Mouse (Mus musculus) intestine, embryonic 15.5 days (tissue): ENCODE data around the gene Ptprj. TPM values are rescaled to one million over a fixed set of nuclear protein-coding genes. Genes with fewer than 3 reads are reported as not detected.
A peak's percentile ranks its signal among the peaks of the same experiment; 100 is the strongest.

Experiments used
- ATAC-seq: fragments of 200-750 bp; cut with Nextera tagmentation; 2 replicates; pipeline ENCODE4 v1.8.0; 2017; ENCODE audit warnings: moderate TSS enrichment, moderate library complexity
- H3K27ac ChIP-seq: fragments of 300-500 bp; sonication (generic); 2 replicates; pipeline ENCODE4 v1.5.1; 2015; ENCODE audit warnings: mild to moderate bottlenecking, inconsistent platforms
- H3K27me3 ChIP-seq: fragments of 300-500 bp; sonication (generic); replicated peaks from 2 replicates; pipeline ENCODE4 v1.6.1; 2015; ENCODE audit warnings: inconsistent platforms
- H3K36me3 ChIP-seq: fragments of 300-500 bp; sonication (generic); 2 replicates; pipeline ENCODE4 v1.6.1; 2015; ENCODE audit warnings: inconsistent platforms
- H3K4me1 ChIP-seq: fragments of 300-500 bp; sonication (generic); replicated peaks from 2 replicates; pipeline ENCODE4 v1.6.1; 2015; ENCODE audit warnings: inconsistent platforms
- H3K4me2 ChIP-seq: fragments of 300-500 bp; sonication (generic); replicated peaks from 2 replicates; pipeline ENCODE4 v1.6.1; 2015; ENCODE audit warnings: mild to moderate bottlenecking, inconsistent platforms
- H3K4me3 ChIP-seq: fragments of 300-500 bp; sonication (generic); replicated peaks from 2 replicates; pipeline ENCODE4 v1.5.1; 2015; ENCODE audit warnings: inconsistent platforms
- H3K9ac ChIP-seq: fragments of 300-500 bp; sonication (generic); 2 replicates; pipeline ENCODE4 v1.6.1; 2015; ENCODE audit warnings: inconsistent platforms
- H3K9me3 ChIP-seq: fragments of 300-500 bp; sonication (generic); 2 replicates; pipeline ENCODE4 v1.6.1; 2016; ENCODE audit warnings: inconsistent platforms
- WGBS: fragments of 180-500 bp; shearing (Covaris S2); methylation state at CpG from one replicate; pipeline ENCODE4 v1.1.7; 2015; 5-methylcytosine and 5-hydroxymethylcytosine counted together
- polyA plus RNA-seq: library from polyadenylated mRNA; unstranded; fragments of >200 nt; fragmentation: Nextera tagmentation; extraction: Ambion mirVana; gene quantifications from 2 replicates; pipeline ENCODE4 v1.2.1, GENCODE M21; 2015

Ptprj gene
- polyA plus RNA-seq, 1 experiment from 2014 or later, result 4.4 TPM

GRCm38 (mm10) chr2:90501708-90502107 is 78.7 kb downstream of the Ptprj start:
- Histone ChIP-seq H3K36me3 (no peaks in the 10 kb centered on the region), H3K9ac (no peak overlapping the region), H3K27me3 (no peaks in the 10 kb centered on the region), H3K27ac (no peak overlapping the region; the same call in 1 of the 2 replicates), H3K9me3 (no peaks in the 10 kb centered on the region), H3K4me3 (no peak overlapping the region), H3K4me2 (no peak overlapping the region; the same call in 1 of the 2 replicates), H3K4me1 (peaks cover 42% of the 10 kb centered on the region)
- ATAC-seq, result peak; percentile 44; the same call in 1 of the 2 replicates
- 16% methylated on average over 3 of the region's 3 CpGs for WGBS

- no peak overlapping the region for H3K4me3 ChIP-seq
- H3K9ac ChIP-seq, result no peak overlapping the region
- H3K27me3 ChIP-seq, result no peaks in the 10 kb centered on the region
- no peaks in the 10 kb centered on the region for H3K9me3 ChIP-seq
- H3K4me1 ChIP-seq, result peaks cover 43% of the 10 kb centered on the region
- no peaks in the 10 kb centered on the region for H3K36me3 ChIP-seq
- H3K4me2 ChIP-seq, result no peak overlapping the region
- no peak overlapping the region for H3K27ac ChIP-seq
- no peak for ATAC-seq
Measured at GRCm38 (mm10) chr2:90500892-90501291, 79.6 kb downstream of the Ptprj start.

- no peaks in the 10 kb centered on the region for H3K27me3 ChIP-seq
- no peak for ATAC-seq
- 71% methylated on average over 1 of the region's 1 CpGs for WGBS
- H3K9ac ChIP-seq, result no peak overlapping the region
- H3K4me1 ChIP-seq, result peaks cover 31% of the 10 kb centered on the region
- H3K27ac ChIP-seq, result no peak overlapping the region
- no peak overlapping the region for H3K4me3 ChIP-seq
- no peak overlapping the region for H3K4me2 ChIP-seq
- no peaks in the 10 kb centered on the region for H3K36me3 ChIP-seq
- H3K9me3 ChIP-seq, result no peaks in the 10 kb centered on the region
Measured at GRCm38 (mm10) chr2:90499002-90499401, 81.4 kb downstream of the Ptprj start.

GRCm38 (mm10) chr2:90497551-90497950 is 82.9 kb downstream of the Ptprj start:
- Histone ChIP-seq H3K36me3 (no peaks in the 10 kb centered on the region), H3K4me1 (peaks cover 30% of the 10 kb centered on the region), H3K4me2 (no peak overlapping the region), H3K27me3 (no peaks in the 10 kb centered on the region), H3K27ac (no peak overlapping the region), H3K9me3 (no peaks in the 10 kb centered on the region), H3K4me3 (no peak overlapping the region), H3K9ac (no peak overlapping the region)
- 64% methylated on average over 3 of the region's 3 CpGs for WGBS
- no peak for ATAC-seq

GRCm38 (mm10) chr2:90496680-90497074 is 83.8 kb downstream of the Ptprj start:
- Histone ChIP-seq H3K36me3 (no peaks in the 10 kb centered on the region), H3K4me3 (no peak overlapping the region), H3K27ac (no peak overlapping the region), H3K9ac (no peak overlapping the region), H3K4me2 (no peak overlapping the region), H3K27me3 (no peaks in the 10 kb centered on the region), H3K9me3 (no peaks in the 10 kb centered on the region), H3K4me1 (peaks cover 26% of the 10 kb centered on the region)
- WGBS, result 72% methylated on average over 5 of the region's 5 CpGs
- no peak for ATAC-seq

GRCm38 (mm10) chr2:90496012-90496679 is 84.3 kb downstream of the Ptprj start:
- 84% methylated on average over 4 of the region's 4 CpGs for WGBS
- Histone ChIP-seq H3K9me3 (no peaks in the 10 kb centered on the region), H3K27me3 (no peaks in the 10 kb centered on the region), H3K9ac (no peak overlapping the region), H3K36me3 (no peaks in the 10 kb centered on the region), H3K4me1 (peaks cover 25% of the 10 kb centered on the region), H3K4me2 (no peak overlapping the region), H3K27ac (no peak overlapping the region), H3K4me3 (no peak overlapping the region)
- ATAC-seq, result peak; percentile 40

GRCm38 (mm10) chr2:90490279-90491046 is 90.0 kb downstream of the Ptprj start:
- Histone ChIP-seq H3K36me3 (no peaks in the 10 kb centered on the region), H3K9me3 (no peaks in the 10 kb centered on the region), H3K4me1 (peaks cover 29% of the 10 kb centered on the region), H3K4me3 (no peak overlapping the region), H3K27ac (peak overlapping the region; percentile 76), H3K27me3 (no peaks in the 10 kb centered on the region), H3K9ac (no peak overlapping the region), H3K4me2 (peak overlapping the region; percentile 33)
- 28% methylated on average over 13 of the region's 13 CpGs for WGBS
- ATAC-seq, result peak; percentile 86

GRCm38 (mm10) chr2:90489839-90490238 is 90.6 kb downstream of the Ptprj start:
- peak overlapping the region; percentile 33 for H3K4me2 ChIP-seq
- peak; percentile 54 for ATAC-seq
- H3K27ac ChIP-seq, result peak overlapping the region; percentile 76
- peaks cover 29% of the 10 kb centered on the region for H3K4me1 ChIP-seq
- no peaks in the 10 kb centered on the region for H3K9me3 ChIP-seq
- no peak overlapping the region for H3K4me3 ChIP-seq
- H3K36me3 ChIP-seq, result no peaks in the 10 kb centered on the region
- H3K9ac ChIP-seq, result no peak overlapping the region
- WGBS, result 48% methylated on average over 4 of the region's 4 CpGs
- no peaks in the 10 kb centered on the region for H3K27me3 ChIP-seq

GRCm38 (mm10) chr2:90488690-90489590 is 91.5 kb downstream of the Ptprj start:
- ATAC-seq, result no peak
- 79% methylated on average over 8 of the region's 8 CpGs for WGBS
- H3K27ac ChIP-seq, result no peak overlapping the region
- H3K4me3 ChIP-seq, result no peak overlapping the region
- H3K27me3 ChIP-seq, result no peaks in the 10 kb centered on the region
- no peak overlapping the region for H3K4me2 ChIP-seq
- no peak overlapping the region for H3K9ac ChIP-seq
- H3K4me1 ChIP-seq, result peaks cover 29% of the 10 kb centered on the region
- no peaks in the 10 kb centered on the region for H3K36me3 ChIP-seq
- H3K9me3 ChIP-seq, result no peaks in the 10 kb centered on the region

GRCm38 (mm10) chr2:90487471-90488238 is 92.8 kb downstream of the Ptprj start:
- 89% methylated on average over 11 of the region's 11 CpGs for WGBS
- no peak overlapping the region for H3K27ac ChIP-seq
- no peak overlapping the region for H3K4me3 ChIP-seq
- no peak overlapping the region for H3K9ac ChIP-seq
- H3K36me3 ChIP-seq, result no peaks in the 10 kb centered on the region
- H3K4me1 ChIP-seq, result peaks cover 29% of the 10 kb centered on the region
- no peaks in the 10 kb centered on the region for H3K27me3 ChIP-seq
- ATAC-seq, result no peak
- no peaks in the 10 kb centered on the region for H3K9me3 ChIP-seq
- no peak overlapping the region for H3K4me2 ChIP-seq

- 40% methylated on average over 3 of the region's 3 CpGs for WGBS
- H3K27me3 ChIP-seq, result no peaks in the 10 kb centered on the region
- no peak overlapping the region for H3K9ac ChIP-seq
- H3K9me3 ChIP-seq, result no peaks in the 10 kb centered on the region
- H3K36me3 ChIP-seq, result no peaks in the 10 kb centered on the region
- H3K27ac ChIP-seq, result no peak overlapping the region
- ATAC-seq, result no peak
- no peak overlapping the region for H3K4me2 ChIP-seq
- H3K4me3 ChIP-seq, result no peak overlapping the region
- H3K4me1 ChIP-seq, result peaks cover 32% of the 10 kb centered on the region
Measured at GRCm38 (mm10) chr2:90486226-90486755, 94.2 kb downstream of the Ptprj start.
